Mouse (Mus musculus): ENCODE results near the gene Olfr1019. TPM values are rescaled to one million over a fixed set of nuclear protein-coding genes. Genes with fewer than 3 reads are reported as not detected.

Gene Olfr1019
- polyA plus RNA-seq (2015; fragmentation: Nextera tagmentation; extraction: Ambion mirVana), result not detected in 2 replicates

DNA sequence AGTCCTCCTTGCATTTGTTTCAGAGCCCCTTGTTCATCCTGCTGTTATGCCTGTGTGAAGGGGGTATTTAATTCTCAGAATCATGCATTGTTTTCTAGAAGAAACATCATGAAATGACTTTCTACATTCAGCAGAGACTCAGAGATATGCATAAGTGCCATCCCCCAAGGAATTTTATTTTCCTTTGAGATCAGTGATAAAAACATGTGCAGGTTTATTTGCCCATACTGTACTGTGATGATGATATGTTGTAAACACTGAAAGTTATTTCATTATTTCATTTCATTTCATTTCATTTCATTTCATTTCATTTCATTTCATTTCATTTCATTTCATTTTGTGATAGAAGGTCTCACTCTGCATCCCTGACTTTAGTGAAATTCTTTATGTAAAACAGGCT, at the start of gene Olfr1019:
TSS of gene Olfr1019 (minus strand) at position 101 of the 400 bp plus-strand sequence.

DNA sequence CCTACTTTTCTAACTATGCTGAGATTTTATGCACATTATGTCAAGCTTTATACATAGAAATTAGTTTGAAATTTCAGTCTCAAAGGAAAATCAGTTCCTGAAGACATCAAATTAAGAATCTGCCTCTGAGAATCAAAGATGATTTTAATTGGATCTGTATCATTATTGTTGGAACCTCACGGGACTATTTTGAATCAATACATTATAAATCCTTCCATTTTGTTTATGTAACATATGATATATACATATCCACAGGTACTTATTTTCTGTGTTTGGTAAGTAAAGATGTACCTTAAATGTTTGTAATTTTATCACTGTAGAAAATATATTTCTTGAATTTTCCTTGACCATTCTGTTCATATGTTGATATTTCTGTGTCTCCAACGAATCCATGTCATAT, 40.1 kb upstream of the Olfr1019 start, which contains the start of gene Olfr1023:
TSS of gene Olfr1023 (plus strand) at position 301 of the 400 bp plus-strand sequence.

DNA sequence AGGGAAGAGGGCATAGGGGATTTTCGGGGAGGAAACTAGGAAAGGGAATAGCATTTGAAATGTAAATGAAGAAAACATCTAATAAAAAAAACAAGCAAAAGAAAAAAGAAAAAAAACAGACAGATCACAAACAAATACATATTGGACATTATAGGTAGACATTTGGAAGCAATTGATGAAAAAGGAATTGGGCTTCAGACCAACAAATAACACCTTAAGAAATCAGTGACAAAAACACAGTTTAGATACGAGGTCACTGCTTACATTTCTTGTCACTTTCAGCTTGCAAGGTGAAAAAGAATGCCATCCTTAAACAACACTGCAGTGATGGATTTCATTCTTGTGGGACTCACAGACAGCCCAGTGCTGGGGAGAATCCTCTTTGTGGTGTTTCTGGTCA, 23.0 kb upstream of the Olfr1019 start, which contains the start of gene Olfr1022:
TSS of gene Olfr1022 (plus strand) at position 301 of the 400 bp plus-strand sequence.

DNA sequence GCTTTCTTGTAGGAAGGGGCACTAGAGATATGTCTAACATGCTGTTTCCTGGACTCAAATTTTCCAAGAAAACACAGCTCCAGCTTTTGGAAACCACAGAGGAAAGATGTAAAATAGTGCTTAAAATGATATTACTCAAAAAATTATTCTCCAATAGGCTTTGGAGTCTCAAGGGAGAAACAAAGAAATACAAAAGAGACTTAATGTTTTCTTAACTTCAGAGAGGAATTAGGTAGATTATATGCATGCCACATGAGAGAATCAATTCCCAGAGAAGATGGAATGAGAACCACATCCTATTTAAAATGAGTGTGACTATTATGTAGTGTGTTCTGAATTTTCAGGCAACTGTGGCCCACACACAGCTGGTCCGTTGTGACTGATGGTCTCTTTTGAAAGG, 1.4 kb upstream of the Olfr1019 start, which contains the start of gene Olfr1020:
TSS of gene Olfr1020 (plus strand) at position 301 of the 400 bp plus-strand sequence.

DNA sequence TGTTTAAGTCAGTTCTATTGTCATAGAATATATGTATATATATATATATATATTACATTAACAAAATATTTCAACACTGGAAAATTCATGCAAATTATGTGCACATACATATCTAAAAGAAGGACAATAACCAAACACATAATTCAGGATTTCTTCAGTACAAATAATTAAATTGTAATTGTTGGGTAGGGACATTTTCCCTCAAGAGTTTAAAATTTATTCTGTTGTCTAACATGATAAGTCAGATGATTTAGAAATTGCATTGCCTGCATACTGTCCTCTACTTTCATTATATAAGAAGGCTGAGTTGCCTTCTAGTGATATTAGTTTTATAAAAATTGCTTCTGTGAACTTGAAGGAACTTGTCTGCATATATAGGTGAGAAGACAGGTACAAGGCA, 27.1 kb downstream of the Olfr1019 start, which contains the start of gene Olfr1018:
TSS of gene Olfr1018 (plus strand) at position 301 of the 400 bp plus-strand sequence.

DNA sequence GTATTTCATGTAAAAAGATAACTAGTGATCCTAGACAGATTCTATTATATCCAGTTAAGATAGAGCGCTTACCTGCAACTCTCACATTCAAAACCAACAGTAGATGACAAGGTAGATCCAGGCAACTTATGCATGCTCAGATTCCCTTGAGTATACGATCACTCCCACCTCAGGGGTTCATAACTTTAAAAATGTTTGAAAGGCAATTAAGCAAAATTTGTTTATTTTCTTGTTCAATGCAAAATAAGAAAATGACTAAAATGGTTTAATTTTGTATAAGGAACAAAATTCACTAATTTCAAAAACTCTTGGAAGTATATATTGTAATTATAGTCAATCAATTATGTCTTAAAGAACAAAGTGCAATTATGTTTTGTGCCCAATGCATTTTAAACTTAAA, 42.8 kb downstream of the Olfr1019 start, which contains the start of gene Olfr1016:
TSS of gene Olfr1016 (minus strand) at position 101 of the 400 bp plus-strand sequence.

Other genes starting within 250 kb of the Olfr1019 start
- not detected in 2 replicates for gene Olfr1000, start 233.6 kb downstream of the Olfr1019 start, polyA plus RNA-seq (2015; fragmentation: Nextera tagmentation; extraction: Ambion mirVana)
- not detected in 2 replicates for gene Olfr1002, start 194.8 kb downstream of the Olfr1019 start, polyA plus RNA-seq (2015; fragmentation: Nextera tagmentation; extraction: Ambion mirVana)
- not detected in 2 replicates for gene Olfr154, start 181.0 kb downstream of the Olfr1019 start, polyA plus RNA-seq (2015; fragmentation: Nextera tagmentation; extraction: Ambion mirVana)
- gene Olfr1006, start 166.7 kb downstream of the Olfr1019 start, polyA plus RNA-seq (2015; fragmentation: Nextera tagmentation; extraction: Ambion mirVana), result not detected in 2 replicates
- not detected in 2 replicates for gene Olfr1008, start 156.1 kb downstream of the Olfr1019 start, polyA plus RNA-seq (2015; fragmentation: Nextera tagmentation; extraction: Ambion mirVana)
- not detected in 2 replicates for gene Olfr1009, start 130.1 kb downstream of the Olfr1019 start, polyA plus RNA-seq (2015; fragmentation: Nextera tagmentation; extraction: Ambion mirVana)
- not detected in 2 replicates for gene Olfr1012, start 82.7 kb downstream of the Olfr1019 start, polyA plus RNA-seq (2015; fragmentation: Nextera tagmentation; extraction: Ambion mirVana)
- not detected in 2 replicates for gene Olfr1013, start 78.4 kb downstream of the Olfr1019 start, polyA plus RNA-seq (2015; fragmentation: Nextera tagmentation; extraction: Ambion mirVana)
- gene Olfr1014, start 72.8 kb downstream of the Olfr1019 start, polyA plus RNA-seq (2015; fragmentation: Nextera tagmentation; extraction: Ambion mirVana), result not detected in 2 replicates
- gene Olfr1015, start 63.5 kb downstream of the Olfr1019 start, polyA plus RNA-seq (2015; fragmentation: Nextera tagmentation; extraction: Ambion mirVana), result not detected in 2 replicates
- not detected in 2 replicates for gene Olfr1016, start 42.9 kb downstream of the Olfr1019 start, polyA plus RNA-seq (2015; fragmentation: Nextera tagmentation; extraction: Ambion mirVana)
- not detected in 2 replicates for gene Olfr1018, start 27.0 kb downstream of the Olfr1019 start, polyA plus RNA-seq (2015; fragmentation: Nextera tagmentation; extraction: Ambion mirVana)
- not detected in 2 replicates for gene Olfr1020, start 1.5 kb upstream of the Olfr1019 start, polyA plus RNA-seq (2015; fragmentation: Nextera tagmentation; extraction: Ambion mirVana)
- not detected in 2 replicates for gene Olfr1022, start 23.1 kb upstream of the Olfr1019 start, polyA plus RNA-seq (2015; fragmentation: Nextera tagmentation; extraction: Ambion mirVana)
- not detected in 2 replicates for gene Olfr1023, start 40.2 kb upstream of the Olfr1019 start, polyA plus RNA-seq (2015; fragmentation: Nextera tagmentation; extraction: Ambion mirVana)
- gene Olfr1024, start 59.6 kb upstream of the Olfr1019 start, polyA plus RNA-seq (2015; fragmentation: Nextera tagmentation; extraction: Ambion mirVana), result not detected in 2 replicates
- gene Olfr1025-ps1, start 69.7 kb upstream of the Olfr1019 start, polyA plus RNA-seq (2015; fragmentation: Nextera tagmentation; extraction: Ambion mirVana), result not detected in 2 replicates
- not detected in 2 replicates for gene Olfr1026, start 76.1 kb upstream of the Olfr1019 start, polyA plus RNA-seq (2015; fragmentation: Nextera tagmentation; extraction: Ambion mirVana)
- not detected in 2 replicates for gene Olfr1028, start 105.0 kb upstream of the Olfr1019 start, polyA plus RNA-seq (2015; fragmentation: Nextera tagmentation; extraction: Ambion mirVana)
- not detected in 2 replicates for gene Olfr1029, start 128.4 kb upstream of the Olfr1019 start, polyA plus RNA-seq (2015; fragmentation: Nextera tagmentation; extraction: Ambion mirVana)
- not detected in 2 replicates for gene Olfr1030, start 133.8 kb upstream of the Olfr1019 start, polyA plus RNA-seq (2015; fragmentation: Nextera tagmentation; extraction: Ambion mirVana)
- not detected in 2 replicates for gene Olfr1031, start 144.8 kb upstream of the Olfr1019 start, polyA plus RNA-seq (2015; fragmentation: Nextera tagmentation; extraction: Ambion mirVana)
- gene Olfr1032, start 160.1 kb upstream of the Olfr1019 start, polyA plus RNA-seq (2015; fragmentation: Nextera tagmentation; extraction: Ambion mirVana), result not detected in 2 replicates
- 1.1 and 1.4 TPM in 2 replicates for gene Olfr1033, start 175.2 kb upstream of the Olfr1019 start, polyA plus RNA-seq (2015; fragmentation: Nextera tagmentation; extraction: Ambion mirVana)
- gene Olfr1034, start 200.4 kb upstream of the Olfr1019 start, polyA plus RNA-seq (2015; fragmentation: Nextera tagmentation; extraction: Ambion mirVana), result not detected in 2 replicates
- gene Olfr1036, start 228.5 kb upstream of the Olfr1019 start, polyA plus RNA-seq (2015; fragmentation: Nextera tagmentation; extraction: Ambion mirVana), result not detected in 2 replicates
- gene Olfr1037, start 241.9 kb upstream of the Olfr1019 start, polyA plus RNA-seq (2015; fragmentation: Nextera tagmentation; extraction: Ambion mirVana), result not detected in 2 replicates